Mouse (Mus musculus): ENCODE measurements around the gene D17H6S53E.
A peak's percentile ranks its signal among the peaks of the same experiment; 100 is the strongest.

GRCm38 (mm10) chr17:35088825-35089644 is 37.1 kb upstream of the D17H6S53E start, which contains the start of gene Abhd16a:
- peak; percentile 47 for TF ChIP-seq CTCF (IDR thresholded peaks at IDR 0.05)
- TF ChIP-seq EP300 (IDR thresholded peaks at IDR 0.05) = 0 out of 2 replicates have a peak, but pooled peaks have one; percentile 9
